12 mouse cellular contexts compared by ENCODE assay signal in genomic region chr6:52076179-52076932, GRCm38 (mm10).
DNase-seq lines count a peak whose midpoint lies in the region; ATAC-seq and TF ChIP-seq lines count a peak whose summit lies in the region.
"Had no signal": no experiment of that assay in that cellular context is flagged by ENCODE, and none has a peak within 500 bp of the region (broad histone marks: within the 10 kb centered on the region; RNA-seq: fewer than 3 reads in every experiment).

No protein-coding gene starts in this region.

- no peaks in the 10 kb centered on the region for H3K36me3 ChIP-seq in ES-Bruce4 (ENCODE audit: control insufficient read depth, insufficient read depth, low read length, poor library complexity, severe bottlenecking)
- H3K36me3 ChIP-seq in limb, embryonic 13.5 days = no peaks in the 10 kb centered on the region
- no peaks in the 10 kb centered on the region for H3K36me3 ChIP-seq in heart, adult 2 months (ENCODE audit: control insufficient read depth, insufficient read depth, low read length)
- H3K36me3 ChIP-seq: embryonic facial prominence, embryonic 13.5 days; neural tube, embryonic 13.5 days had no signal

- H3K9me3 ChIP-seq in ES-Bruce4 (replicated peaks; ENCODE audit: control insufficient read depth, insufficient read depth, low read length, poor library complexity, severe bottlenecking) = no peaks in the 10 kb centered on the region
- H3K9me3 ChIP-seq in limb, embryonic 13.5 days = no peaks in the 10 kb centered on the region
- H3K9me3 ChIP-seq: embryonic facial prominence, embryonic 13.5 days; neural tube, embryonic 13.5 days had no signal

- intact Hi-C loops in left cerebral cortex, postnatal 10 days (cut with DNase I) = no loop called here
- intact Hi-C loops in heart, adult 2 months (cut with DNase I) = no loop called here

- H3K27ac ChIP-seq in ES-Bruce4 (ENCODE audit: insufficient read depth, low read length) = peak overlapping the region; percentile 81
- no peak overlapping the region for H3K27ac ChIP-seq in limb, embryonic 13.5 days
- H3K27ac ChIP-seq in heart, adult 2 months = no peak overlapping the region
- H3K27ac ChIP-seq: embryonic facial prominence, embryonic 13.5 days; neural tube, embryonic 13.5 days had no signal

- no peak for TF ChIP-seq POLR2A in ES-Bruce4 (IDR thresholded peaks at IDR 0.05; ENCODE audit: insufficient read depth, low read length)
- TF ChIP-seq POLR2A in heart, adult 2 months (IDR thresholded peaks at IDR 0.05; ENCODE audit: insufficient read depth, low read depth, low read length) = no peak

- H3K27me3 ChIP-seq in ES-Bruce4 (ENCODE audit: control insufficient read depth, insufficient read depth, low read length, poor library complexity, severe bottlenecking) = no peaks in the 10 kb centered on the region
- H3K27me3 ChIP-seq in limb, embryonic 13.5 days = peaks cover 9% of the 10 kb centered on the region
- 0 out of 2 replicates have a peak, but pooled peaks cover 2% of the 10 kb centered on the region for H3K27me3 ChIP-seq in heart, adult 2 months (ENCODE audit: control insufficient read depth, insufficient read depth, low read length)
- H3K27me3 ChIP-seq: neural tube, embryonic 13.5 days had no signal

- peak overlapping the region; percentile 10 for H3K4me2 ChIP-seq in limb, embryonic 13.5 days (replicated peaks)
- H3K4me2 ChIP-seq: embryonic facial prominence, embryonic 13.5 days; neural tube, embryonic 13.5 days had no signal

- H3K4me3 ChIP-seq in ES-Bruce4 (ENCODE audit: low read depth, low read length) = peak overlapping the region; percentile 35
- no peak overlapping the region for H3K4me3 ChIP-seq in limb, embryonic 13.5 days
- no peak overlapping the region for H3K4me3 ChIP-seq in heart, adult 2 months
- H3K4me3 ChIP-seq: embryonic facial prominence, embryonic 13.5 days; neural tube, embryonic 13.5 days had no signal

- peak overlapping the region; percentile 10 for H3K9ac ChIP-seq in ES-Bruce4 (ENCODE audit: low read depth, poor library complexity, severe bottlenecking)
- no peak overlapping the region for H3K9ac ChIP-seq in limb, embryonic 13.5 days
- H3K9ac ChIP-seq in heart, adult 2 months (ENCODE audit: low read depth, low read length) = no peak overlapping the region
- H3K9ac ChIP-seq: embryonic facial prominence, embryonic 13.5 days; neural tube, embryonic 13.5 days had no signal

- TF ChIP-seq EP300 in ES-Bruce4 (IDR thresholded peaks at IDR 0.05; ENCODE audit: insufficient read depth, low read depth, low read length) = peak; percentile 81; the same call in 1 of the 2 replicates
- TF ChIP-seq EP300 in heart, adult 2 months (IDR thresholded peaks at IDR 0.05; ENCODE audit: insufficient read depth, low read depth, low read length) = no peak

- WGBS in limb, embryonic 13.5 days = 45% methylated on average over 15 of the region's 15 CpGs
- whole genome bisulfite sequencing in heart, adult 2 months = 52% methylated on average over 15 of the region's 15 CpGs

- no peak for ATAC-seq in limb, embryonic 13.5 days (ENCODE audit: low FRiP score, low read depth)
- ATAC-seq: inflammation-experienced regulatory T-cells, adult 6 months had no signal

- H3K79me2 ChIP-seq in heart, adult 2 months (replicated peaks; ENCODE audit: control insufficient read depth, insufficient read depth, low read length) = no peaks in the 10 kb centered on the region

- no peaks in the 10 kb centered on the region for H3K4me1 ChIP-seq in ES-Bruce4 (ENCODE audit: control insufficient read depth, insufficient read depth, low read length)
- peaks cover 22% of the 10 kb centered on the region for H3K4me1 ChIP-seq in limb, embryonic 13.5 days
- no peaks in the 10 kb centered on the region for H3K4me1 ChIP-seq in heart, adult 2 months (ENCODE audit: control insufficient read depth, insufficient read depth, low read length)

- TF ChIP-seq CTCF in ES-Bruce4 (IDR thresholded peaks at IDR 0.05; ENCODE audit: low read depth, low read length) = no peak
- TF ChIP-seq CTCF in heart, adult 2 months (IDR thresholded peaks at IDR 0.05) = no peak

- peak; percentile 16 for DNase-seq in adrenal gland, postnatal 10 days
- DNase-seq in adrenal gland, adult 2 months = no peak
- DNase-seq in left cerebral cortex, postnatal 10 days (ENCODE audit: extremely low spot score in 1 of 2, low spot score in 2 of 2) = peak; percentile 18 to 28
- no peak for DNase-seq in left cerebral cortex, adult 8-10 months (ENCODE audit: low spot score in 2 of 2)
- DNase-seq in thymus, postnatal 10 days (ENCODE audit: low spot score in 2 of 2) = no peak
- DNase-seq in heart, adult 2 months = no peak
- DNase-seq: liver had no signal

Comparison
In these comparisons a context has a peak if more than half of its experiments do, and no peak if none do; other contexts are left out.
1. DNase-seq: peak in adrenal gland, postnatal 10 days (single experiment) and left cerebral cortex, postnatal 10 days (2 of 2); none in adrenal gland, adult 2 months (single experiment), left cerebral cortex, adult 8-10 months (0 of 2), thymus, postnatal 10 days (0 of 2) and heart, adult 2 months (0 of 2).